Mouse (Mus musculus): ENCODE results near the gene B3gnt3.
"Not testable (repeated sequence)": the region's sequence is repeated elsewhere in the genome, so short reads cannot be mapped to it uniquely, and the experiment has no call there.

Gene B3gnt3

DNA sequence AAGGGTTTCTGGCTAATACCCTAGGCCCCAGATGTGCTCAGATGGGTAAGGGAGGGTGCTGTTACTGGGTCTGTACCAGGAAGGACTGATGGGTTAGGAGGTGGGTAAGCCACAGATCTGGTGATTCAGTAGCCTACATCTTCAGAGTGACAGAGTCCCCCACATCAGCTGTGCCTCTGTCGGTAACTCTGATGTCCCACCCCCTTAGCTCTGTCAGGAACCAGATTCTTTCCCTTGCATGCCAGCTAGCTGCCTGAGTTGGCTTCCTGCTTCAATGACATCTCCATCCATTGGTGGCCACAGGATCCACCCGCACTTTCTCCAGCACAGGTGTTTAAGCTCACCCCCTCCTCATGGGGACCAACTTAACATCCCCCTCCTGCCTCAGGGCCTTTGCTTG, 10.0 kb upstream of the B3gnt3 start:
- no peak for DNase-seq (ENCODE audit: low spot score in 2 of 2)

- DNase-seq (ENCODE audit: low spot score in 2 of 2): peak in 1 of 2 experiments; percentile 75
Observed at GRCm38 (mm10) chr8:71709800-71710446, 8.3 kb upstream of the B3gnt3 start.

DNA sequence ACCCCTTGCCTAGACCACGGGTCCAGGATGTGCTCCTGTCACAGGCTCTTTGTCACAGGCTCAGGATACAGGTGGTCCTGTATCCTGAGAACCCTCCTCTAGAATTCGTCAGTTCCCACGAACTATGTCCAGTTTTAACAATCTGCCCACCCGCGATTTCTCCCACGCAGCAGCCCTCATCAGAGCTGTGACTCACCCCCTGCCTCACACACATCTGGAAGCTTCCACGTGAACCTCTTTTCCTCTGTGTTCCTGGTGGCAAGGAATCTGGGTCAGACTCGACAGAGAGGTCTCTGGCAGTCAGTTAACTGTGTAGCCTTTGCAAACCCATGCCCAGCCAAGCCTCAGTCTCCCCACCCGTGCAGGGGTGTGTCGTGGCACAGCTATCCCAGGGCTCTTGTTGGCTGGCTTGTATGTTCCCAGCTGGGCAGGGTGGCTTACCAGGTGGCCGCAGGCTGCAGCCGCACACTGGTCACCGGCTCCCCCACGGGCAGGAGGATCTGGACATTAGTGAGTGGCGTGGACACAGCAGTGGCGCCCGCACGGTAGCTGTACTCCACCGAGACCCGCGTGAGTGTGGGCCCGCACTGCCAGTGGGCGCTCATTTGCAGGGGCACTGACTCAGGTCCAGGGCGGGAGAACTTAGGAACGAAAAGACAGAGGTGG, 7.7 kb upstream of the B3gnt3 start:
- no peak for DNase-seq (ENCODE audit: low spot score in 2 of 2)

DNA sequence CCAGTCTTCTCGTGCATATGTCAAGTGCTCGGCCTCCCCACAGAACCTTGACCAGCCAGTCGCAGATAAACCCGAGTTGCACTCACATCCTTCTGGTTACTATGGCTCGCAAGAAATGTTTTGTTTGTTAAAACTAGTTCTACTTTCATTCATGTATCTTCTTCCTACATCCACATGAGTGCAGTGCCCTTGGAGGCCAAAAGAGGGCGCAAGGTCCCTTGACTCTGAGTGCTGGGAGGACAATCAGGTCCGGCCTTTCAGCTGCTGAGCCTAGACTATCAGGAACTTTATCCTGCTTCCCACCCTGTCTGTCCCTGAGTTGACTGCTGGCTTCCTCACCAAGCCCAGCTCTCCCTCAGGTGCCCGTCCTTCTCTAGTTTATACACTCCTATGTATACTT, 6.3 kb upstream of the B3gnt3 start:
- DNase-seq (ENCODE audit: low spot score in 2 of 2): peak; percentile 56 to 73

- not testable (repeated sequence) for DNase-seq (ENCODE audit: low spot score in 2 of 2)
Observed at GRCm38 (mm10) chr8:71703400-71703799, 1.8 kb upstream of the B3gnt3 start.

GRCm38 (mm10) chr8:71702923-71703322, 1.3 kb upstream of the B3gnt3 start:
- DNase-seq (ENCODE audit: low spot score in 2 of 2): no peak

- DNase-seq (ENCODE audit: low spot score in 2 of 2): no peak
Observed at GRCm38 (mm10) chr8:71702087-71702432, 471 bp upstream of the B3gnt3 start.

- no peak for DNase-seq (ENCODE audit: low spot score in 2 of 2)
Observed at GRCm38 (mm10) chr8:71700493-71701269, 908 bp downstream of the B3gnt3 start.

GRCm38 (mm10) chr8:71695456-71695855, 6.1 kb downstream of the B3gnt3 start:
- DNase-seq (ENCODE audit: low spot score in 2 of 2): not testable (repeated sequence)

- no peak for DNase-seq (ENCODE audit: low spot score in 2 of 2)
Observed at GRCm38 (mm10) chr8:71693166-71694041, 8.2 kb downstream of the B3gnt3 start.

GRCm38 (mm10) chr8:71692509-71692908, 9.1 kb downstream of the B3gnt3 start:
- peak; percentile 33 to 34 for DNase-seq (ENCODE audit: low spot score in 2 of 2)

DNA sequence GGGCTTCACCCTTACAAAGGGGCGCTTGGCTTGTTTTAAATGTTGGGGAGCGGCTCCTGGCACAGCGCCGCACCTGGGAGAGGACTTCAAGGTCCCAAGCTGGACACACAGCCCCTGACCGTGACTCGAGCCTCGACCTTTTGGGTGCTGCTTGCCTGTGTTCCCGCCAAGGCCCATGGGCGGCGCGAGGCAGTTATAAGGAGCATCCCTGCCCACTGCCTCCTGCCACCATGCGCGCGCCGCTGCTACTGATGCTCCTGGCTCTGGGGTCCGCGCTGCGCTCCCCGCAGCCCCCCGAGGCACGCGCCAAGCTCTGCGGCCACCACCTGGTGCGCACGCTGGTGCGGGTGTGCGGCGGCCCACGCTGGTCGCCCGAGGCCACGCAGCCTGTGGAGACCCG, 12.6 kb downstream of the B3gnt3 start, which contains the start of gene Insl3:
Gene Insl3, plus strand, starts transcription at position 187 of the 400 bp plus-strand sequence.
- DNase-seq (ENCODE audit: low spot score in 2 of 2): no peak

DNA sequence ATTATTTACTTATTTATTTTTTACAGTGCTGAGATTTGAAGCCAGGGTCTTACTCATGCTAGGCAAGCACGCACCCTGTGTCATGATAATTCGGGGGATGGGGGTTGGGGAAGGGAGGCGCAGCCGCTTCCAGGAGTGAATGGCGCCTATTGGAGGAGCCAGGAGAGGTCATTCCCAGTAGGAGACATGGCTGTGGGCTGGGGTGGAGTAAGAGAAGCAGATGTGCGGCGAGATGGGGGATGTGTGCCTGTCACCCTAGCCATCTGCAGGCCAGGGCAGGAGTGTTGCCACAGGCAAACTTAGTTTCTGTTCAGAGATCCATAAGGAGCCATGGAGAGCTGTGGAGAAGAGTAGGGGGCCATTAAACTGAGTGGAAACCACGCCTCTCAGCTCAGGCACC, 14.0 kb downstream of the B3gnt3 start:
- no peak for DNase-seq (ENCODE audit: low spot score in 2 of 2)

GRCm38 (mm10) chr8:71686143-71686734, 15.3 kb downstream of the B3gnt3 start:
- no peak for DNase-seq (ENCODE audit: low spot score in 2 of 2)

- no peak for DNase-seq (ENCODE audit: low spot score in 2 of 2)
Observed at GRCm38 (mm10) chr8:71685573-71685972, 16.0 kb downstream of the B3gnt3 start.

DNA sequence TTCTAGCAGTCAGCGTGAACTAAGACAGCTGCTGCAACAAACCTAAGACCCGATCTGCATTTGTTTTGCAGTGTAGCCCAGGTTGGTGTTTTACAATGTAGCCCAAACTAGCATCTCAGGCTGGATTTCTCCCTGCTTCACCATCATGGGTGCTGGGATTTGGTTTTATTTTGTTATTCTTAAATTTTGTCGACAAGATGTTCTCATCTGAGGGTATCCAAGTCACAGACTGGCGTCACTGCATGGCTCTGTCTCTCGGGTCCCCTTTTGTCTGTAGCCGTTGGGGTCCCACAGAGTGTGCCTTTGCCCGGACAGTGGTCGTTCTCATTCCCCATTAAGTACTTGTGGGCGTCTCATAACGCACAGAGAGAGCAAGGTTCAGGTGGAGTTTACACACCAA, 16.9 kb downstream of the B3gnt3 start:
- DNase-seq (ENCODE audit: low spot score in 2 of 2): no peak

DNA sequence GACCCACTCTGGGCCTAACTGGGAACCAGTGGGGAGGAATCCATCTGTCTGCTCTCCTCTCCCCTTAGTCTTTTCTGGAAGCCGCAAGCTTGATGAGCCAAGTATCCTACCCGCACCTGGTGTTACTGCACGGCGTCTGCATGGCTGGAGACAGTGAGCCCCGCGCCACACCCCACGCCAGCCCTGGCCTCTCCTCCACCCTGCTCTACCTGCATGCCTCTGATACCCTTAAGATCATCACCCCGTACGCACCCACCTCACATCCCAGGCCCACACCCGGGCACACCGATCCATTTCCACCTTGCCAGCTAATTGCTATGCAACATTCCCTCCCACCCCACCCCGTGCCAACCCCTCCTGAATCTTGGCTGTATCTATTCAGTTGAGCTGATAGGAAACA, 18.8 kb downstream of the B3gnt3 start:
- no peak for DNase-seq (ENCODE audit: low spot score in 2 of 2)

GRCm38 (mm10) chr8:71681369-71681915, 20.1 kb downstream of the B3gnt3 start:
- DNase-seq (ENCODE audit: low spot score in 2 of 2): no peak

DNA sequence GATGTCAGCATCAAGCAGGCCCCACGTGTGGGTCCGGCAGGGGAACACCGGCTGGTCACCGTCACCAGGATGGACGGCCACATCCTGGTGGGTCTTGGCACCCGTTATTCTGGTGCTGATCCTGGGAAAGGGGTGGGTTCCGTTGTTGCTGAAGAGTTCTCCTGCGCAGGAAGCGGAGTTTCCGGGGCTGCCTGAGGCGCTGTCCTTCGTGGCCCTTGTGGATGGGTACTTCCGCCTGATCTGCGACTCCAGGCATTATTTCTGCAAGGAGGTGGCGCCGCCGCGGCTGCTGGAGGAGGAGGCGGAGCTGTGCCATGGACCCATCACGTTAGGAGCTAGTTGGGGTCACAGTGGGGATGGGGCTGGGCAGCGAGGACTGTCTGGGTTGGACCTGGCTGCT, 21.1 kb downstream of the B3gnt3 start:
- DNase-seq (ENCODE audit: low spot score in 2 of 2): no peak

DNA sequence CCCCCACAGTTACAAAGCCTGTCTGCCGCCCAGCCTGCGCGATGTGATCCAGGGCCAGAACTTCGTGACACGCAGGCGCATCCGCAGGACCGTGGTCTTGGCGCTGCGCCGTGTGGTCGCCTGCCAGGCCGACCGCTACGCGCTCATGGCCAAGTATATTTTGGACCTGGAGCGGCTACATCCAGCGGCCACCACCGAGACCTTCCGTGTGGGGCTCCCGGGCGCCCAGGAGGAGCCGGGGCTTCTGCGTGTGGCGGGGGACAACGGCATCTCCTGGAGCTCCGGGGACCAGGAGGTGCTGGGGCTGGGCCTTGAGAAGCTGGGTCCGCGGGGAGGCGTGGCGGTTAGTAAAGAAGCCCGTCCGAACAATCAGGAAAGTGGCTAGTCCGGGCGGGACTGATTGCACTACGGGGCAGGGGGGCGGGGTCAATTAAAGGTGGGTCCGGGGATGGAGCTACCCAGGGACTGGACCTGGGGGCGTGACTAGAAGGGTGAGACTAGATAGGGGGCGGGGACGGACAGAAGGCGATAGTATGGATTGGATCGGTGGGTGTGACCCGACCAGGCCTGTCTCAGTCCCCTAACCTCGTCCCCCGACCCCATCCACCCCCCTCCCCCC, 21.9 kb downstream of the B3gnt3 start:
- DNase-seq (ENCODE audit: low spot score in 2 of 2): no peak

DNA sequence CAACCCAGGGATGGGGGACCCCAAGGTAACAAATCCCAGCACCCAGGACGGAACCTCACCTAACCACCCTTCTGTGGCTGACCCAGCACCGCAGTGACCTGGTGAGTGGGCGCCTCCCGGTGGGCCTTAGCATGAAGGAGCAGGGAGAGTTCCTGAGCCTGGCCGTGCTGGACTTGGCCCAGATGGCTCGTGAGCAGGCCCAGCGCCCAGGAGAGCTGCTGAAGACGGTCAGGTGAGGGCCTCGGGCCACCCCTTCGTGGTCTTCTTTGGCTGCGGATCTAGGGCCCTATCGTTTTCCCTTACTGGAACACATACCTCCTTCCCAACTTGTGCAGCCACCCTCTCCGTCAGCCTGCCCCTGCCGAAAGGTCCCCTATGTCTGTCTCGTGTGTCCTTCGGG, 22.5 kb downstream of the B3gnt3 start:
- no peak for DNase-seq (ENCODE audit: low spot score in 2 of 2)
